Mouse (Mus musculus) heart, adult 2 months (tissue): ENCODE measurements around the gene Tmem259.

Experiments used
- CTCF ChIP-seq: fragments of 200-600 bp; IDR thresholded peaks from 2 replicates; pipeline ENCODE4 v1.8.1; 2022; ENCODE audit warnings: antibody characterized with exemption, mild to moderate bottlenecking, moderate library complexity
- EP300 ChIP-seq: fragments of 200-500 bp; IDR thresholded peaks from 2 replicates; pipeline ENCODE4 v1.6.1; 2011; ENCODE audit warnings: low read depth, low read length, control low read depth; ENCODE audit not compliant: insufficient read depth

- TF ChIP-seq EP300 (no peak), CTCF (no peak)
Observed at GRCm38 (mm10) chr10:79972831-79973230, 11.3 kb downstream of the Tmem259 start.
